Mouse (Mus musculus) intestine, embryonic 16.5 days (tissue): ENCODE results near the gene Ino80. TPM values are rescaled to one million over a fixed set of nuclear protein-coding genes. Genes with fewer than 3 reads are reported as not detected.

ENCODE experiments used
- ATAC-seq: fragments of 200-750 bp; cut with Nextera tagmentation; 2 replicates; pipeline ENCODE4 v1.8.0; 2017; ENCODE audit warnings: moderate TSS enrichment, moderate library complexity
- H3K27ac ChIP-seq: fragments of 300-500 bp; sonication (generic); 2 replicates; pipeline ENCODE4 v1.5.1; 2014; ENCODE audit warnings: mild to moderate bottlenecking, low read length
- H3K27me3 ChIP-seq: fragments of 300-500 bp; sonication (generic); replicated peaks from 2 replicates; pipeline ENCODE4 v1.6.1; 2014; ENCODE audit warnings: low read length, control low read depth, mixed read lengths; ENCODE audit not compliant: control insufficient read depth, insufficient read depth
- H3K36me3 ChIP-seq: fragments of 300-500 bp; sonication (generic); 2 replicates; pipeline ENCODE4 v1.6.1; 2014; ENCODE audit warnings: low read length, control low read depth; ENCODE audit not compliant: control insufficient read depth, insufficient read depth
- H3K4me1 ChIP-seq: fragments of 300-500 bp; sonication (generic); 2 replicates; pipeline ENCODE4 v1.6.1; 2014; ENCODE audit warnings: low read length, control low read depth, mixed read lengths; ENCODE audit not compliant: control insufficient read depth, insufficient read depth
- H3K4me2 ChIP-seq: fragments of 300-500 bp; sonication (generic); 2 replicates; pipeline ENCODE4 v1.6.1; 2014; ENCODE audit warnings: low read depth, low read length, control low read depth
- H3K4me3 ChIP-seq: fragments of 300-500 bp; sonication (generic); 2 replicates; pipeline ENCODE4 v1.5.1; 2014; ENCODE audit warnings: mild to moderate bottlenecking, low read length
- H3K9ac ChIP-seq: fragments of 300-500 bp; sonication (generic); 2 replicates; pipeline ENCODE4 v1.6.1; 2014; ENCODE audit warnings: low read depth, low read length
- H3K9me3 ChIP-seq: fragments of 300-500 bp; sonication (generic); 2 replicates; pipeline ENCODE4 v1.6.1; 2016; ENCODE audit warnings: low read length, control low read depth; ENCODE audit not compliant: control insufficient read depth
- WGBS: fragments of 180-500 bp; shearing (Covaris S2); extraction: QIAGEN DNeasy Blood & Tissue Kit; methylation state at CpG from one replicate; pipeline ENCODE4 v1.1.7; 2014; 5-methylcytosine and 5-hydroxymethylcytosine counted together
- polyA plus RNA-seq: library from polyadenylated mRNA; unstranded; fragments of >200 nt; fragmentation: Nextera tagmentation; extraction: Ambion mirVana; gene quantifications from 2 replicates; pipeline ENCODE4 v1.2.1, GENCODE M21; 2015

The Ino80 gene
- polyA plus RNA-seq, 1 experiment from 2014 or later, result 3.4 TPM

GRCm38 (mm10) chr2:119507108-119507507 is 29.6 kb upstream of the Ino80 start:
- Histone ChIP-seq H3K27ac (no peak overlapping the region), H3K4me2 (no peak overlapping the region), H3K36me3 (no peaks in the 10 kb centered on the region), H3K4me3 (no peak overlapping the region), H3K27me3 (no peaks in the 10 kb centered on the region), H3K4me1 (no peaks in the 10 kb centered on the region), H3K9ac (no peak overlapping the region), H3K9me3 (no peaks in the 10 kb centered on the region)
- ATAC-seq, result no peak

GRCm38 (mm10) chr2:119500965-119501652 is 23.6 kb upstream of the Ino80 start:
- Histone ChIP-seq H3K4me1 (no peaks in the 10 kb centered on the region), H3K27ac (peak overlapping the region; percentile 65), H3K27me3 (no peaks in the 10 kb centered on the region), H3K36me3 (no peaks in the 10 kb centered on the region), H3K9me3 (no peaks in the 10 kb centered on the region), H3K9ac (no peak overlapping the region), H3K4me2 (peak overlapping the region; percentile 4; the same call in 1 of the 2 replicates), H3K4me3 (no peak overlapping the region)
- WGBS, result 64% methylated on average over 2 of the region's 2 CpGs
- ATAC-seq, result peak; percentile 98

GRCm38 (mm10) chr2:119498859-119499258 is 21.4 kb upstream of the Ino80 start:
- Histone ChIP-seq H3K27ac (no peak overlapping the region), H3K27me3 (no peaks in the 10 kb centered on the region), H3K9me3 (no peaks in the 10 kb centered on the region), H3K36me3 (no peaks in the 10 kb centered on the region), H3K4me1 (no peaks in the 10 kb centered on the region), H3K4me3 (no peak overlapping the region), H3K4me2 (no peak overlapping the region), H3K9ac (no peak overlapping the region)
- no peak for ATAC-seq
- WGBS, result 85% methylated on average over 2 of the region's 2 CpGs

DNA sequence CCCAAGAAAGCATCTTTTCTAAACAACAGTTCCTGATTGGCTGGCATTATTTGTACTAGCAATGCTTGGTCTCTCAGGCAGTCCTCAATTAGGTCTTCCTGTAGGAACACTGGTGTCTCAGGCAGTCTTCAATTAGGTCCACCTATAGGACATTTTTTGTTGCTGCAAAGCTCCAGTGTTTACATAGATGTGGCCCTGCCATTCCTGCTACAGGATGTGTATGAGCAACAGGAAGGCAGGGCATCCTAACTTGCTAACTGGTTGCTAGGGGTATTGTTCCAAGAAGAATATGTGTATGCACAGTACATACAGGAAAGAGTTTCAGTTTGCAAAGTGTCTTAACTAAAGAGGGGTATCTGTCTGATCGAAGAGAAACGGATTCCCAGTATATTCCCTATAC is 18.6 kb upstream of the Ino80 start:
- Histone ChIP-seq H3K4me1 (no peaks in the 10 kb centered on the region), H3K27me3 (no peaks in the 10 kb centered on the region), H3K9me3 (no peaks in the 10 kb centered on the region), H3K4me2 (no peak overlapping the region), H3K4me3 (no peak overlapping the region), H3K36me3 (no peaks in the 10 kb centered on the region), H3K27ac (no peak overlapping the region), H3K9ac (no peak overlapping the region)
- 97% methylated on average over 2 of the region's 2 CpGs for WGBS
- ATAC-seq, result no peak

- no peak overlapping the region for H3K9ac ChIP-seq
- ATAC-seq, result no peak
Observed at GRCm38 (mm10) chr2:119491953-119492352, 14.5 kb upstream of the Ino80 start.

DNA sequence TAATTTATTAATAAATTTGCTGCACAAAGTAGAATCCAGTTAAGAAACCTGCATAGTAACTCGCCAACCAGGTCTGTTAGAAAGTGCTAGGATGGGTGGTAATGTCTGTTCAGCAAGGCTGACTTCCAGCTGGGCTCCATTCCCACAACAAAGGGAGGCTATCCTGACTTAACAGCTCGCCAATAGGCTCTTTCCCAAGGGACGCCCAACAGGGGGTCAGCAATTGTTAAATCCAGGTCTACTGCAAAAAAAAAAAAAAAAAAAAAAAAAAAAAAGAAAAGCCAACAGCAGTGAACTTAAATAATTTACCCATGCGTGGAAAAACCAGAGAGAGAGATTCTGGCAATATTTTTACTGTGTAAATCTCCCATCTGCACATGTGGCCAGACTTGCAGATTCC is 9.0 kb upstream of the Ino80 start:
- 24% methylated on average over 4 of the region's 4 CpGs for WGBS
- Histone ChIP-seq H3K4me2 (no peak overlapping the region), H3K36me3 (no peaks in the 10 kb centered on the region), H3K4me1 (no peaks in the 10 kb centered on the region), H3K27me3 (no peaks in the 10 kb centered on the region), H3K27ac (no peak overlapping the region), H3K9me3 (no peaks in the 10 kb centered on the region), H3K4me3 (no peak overlapping the region), H3K9ac (no peak overlapping the region)
- no peak for ATAC-seq

More at GRCm38 (mm10) chr2:119491953-119492352, 14.5 kb upstream of the Ino80 start:
- H3K4me2 ChIP-seq, result no peak overlapping the region
- H3K4me1 ChIP-seq, result no peaks in the 10 kb centered on the region
- H3K9me3 ChIP-seq, result no peaks in the 10 kb centered on the region
- H3K27ac ChIP-seq, result no peak overlapping the region
- no peaks in the 10 kb centered on the region for H3K27me3 ChIP-seq
- 48% methylated on average over 5 of the region's 5 CpGs for WGBS
- H3K4me3 ChIP-seq, result no peak overlapping the region
- H3K36me3 ChIP-seq, result no peaks in the 10 kb centered on the region

GRCm38 (mm10) chr2:119482307-119482706 is 4.8 kb upstream of the Ino80 start:
- H3K4me3 ChIP-seq, result no peak overlapping the region
- H3K27me3 ChIP-seq, result no peaks in the 10 kb centered on the region
- H3K4me2 ChIP-seq, result no peak overlapping the region
- no peak overlapping the region for H3K9ac ChIP-seq
- WGBS, result 72% methylated on average over 1 of the region's 1 CpGs
- peak; percentile 57 for ATAC-seq
- H3K27ac ChIP-seq, result peak overlapping the region; percentile 61; the same call in 1 of the 2 replicates
- no peaks in the 10 kb centered on the region for H3K9me3 ChIP-seq
- H3K36me3 ChIP-seq, result no peaks in the 10 kb centered on the region
- H3K4me1 ChIP-seq, result no peaks in the 10 kb centered on the region

DNA sequence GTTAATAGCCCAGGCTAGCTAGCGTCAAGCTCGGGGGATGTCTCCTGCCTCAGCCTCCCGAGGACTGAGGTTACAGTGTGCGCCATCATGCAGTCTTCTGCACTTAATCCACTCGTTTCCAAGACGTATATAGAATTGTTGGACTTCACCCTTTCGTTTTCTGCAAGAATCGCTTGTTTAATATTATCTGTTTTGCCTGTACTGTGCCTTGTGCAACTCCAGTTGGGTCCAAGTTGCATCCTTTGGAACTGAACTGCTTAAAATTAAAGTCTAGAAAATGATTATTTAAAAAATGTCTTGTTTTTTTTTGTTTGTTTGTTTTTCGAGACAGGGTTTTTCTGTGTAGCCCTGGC is 886 bp upstream of the Ino80 start:
- Histone ChIP-seq H3K4me3 (peak overlapping the region; percentile 93), H3K9me3 (no peaks in the 10 kb centered on the region), H3K9ac (peak overlapping the region; percentile 99), H3K36me3 (no peaks in the 10 kb centered on the region), H3K27me3 (no peaks in the 10 kb centered on the region), H3K4me2 (peak overlapping the region; percentile 55), H3K27ac (peak overlapping the region; percentile 98), H3K4me1 (peaks cover 9% of the 10 kb centered on the region; the same call in 1 of the 2 replicates)
- no peak; the same call in 1 of the 2 replicates for ATAC-seq
- WGBS, result 8% methylated on average over 9 of the region's 9 CpGs

DNA sequence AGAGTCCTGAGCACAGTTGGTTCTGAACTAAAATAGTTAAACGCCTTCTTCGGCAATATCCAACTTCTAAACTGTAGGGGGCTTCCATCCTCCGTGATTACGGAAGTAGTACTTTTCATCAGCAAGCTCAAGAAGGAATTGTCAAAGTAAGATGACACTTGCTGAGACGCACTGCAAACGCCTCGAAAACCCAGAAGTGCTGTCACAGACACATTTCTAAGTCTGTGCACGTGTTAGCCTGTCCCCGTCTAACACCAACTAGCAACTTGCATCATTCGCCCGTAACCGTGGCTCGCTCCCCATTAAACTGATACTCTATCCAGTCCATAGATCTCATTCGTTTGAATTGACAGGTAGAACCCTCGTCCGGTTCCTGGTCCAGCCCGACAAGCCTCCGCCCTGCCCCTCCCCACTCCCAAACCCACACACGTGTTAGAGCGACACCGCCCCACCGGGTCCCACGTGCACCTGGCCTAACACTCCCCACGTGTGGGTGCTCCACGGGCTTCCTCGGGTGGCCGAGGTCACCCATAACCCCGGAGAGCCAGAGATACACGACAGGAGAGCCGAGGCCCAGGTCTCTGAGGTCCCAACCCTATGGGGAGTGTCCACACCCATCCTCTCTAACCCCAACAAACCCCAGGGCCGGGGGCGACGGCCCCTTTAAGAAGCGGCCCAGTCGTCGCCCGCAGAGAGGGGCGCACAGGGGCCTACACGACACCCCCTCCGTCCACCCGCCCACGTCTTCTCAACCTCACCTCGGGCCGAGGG is 681 bp downstream of the Ino80 start:
- peaks cover 9% of the 10 kb centered on the region; the same call in 1 of the 2 replicates for H3K4me1 ChIP-seq
- WGBS, result 1% methylated on average over 42 of the region's 44 CpGs
- peak; percentile 62 for ATAC-seq

More for the DNA sequence above, 681 bp downstream of the Ino80 start:
- Histone ChIP-seq H3K4me3 (peak overlapping the region; percentile 93), H3K27me3 (no peaks in the 10 kb centered on the region), H3K27ac (peak overlapping the region; percentile 99), H3K9ac (peak overlapping the region; percentile 99), H3K36me3 (no peaks in the 10 kb centered on the region), H3K9me3 (no peaks in the 10 kb centered on the region), H3K4me2 (peak overlapping the region; percentile 72)
